Mouse (Mus musculus): Measurements from ENCODE around the gene Pdia2.

Pdia2 gene

DNA sequence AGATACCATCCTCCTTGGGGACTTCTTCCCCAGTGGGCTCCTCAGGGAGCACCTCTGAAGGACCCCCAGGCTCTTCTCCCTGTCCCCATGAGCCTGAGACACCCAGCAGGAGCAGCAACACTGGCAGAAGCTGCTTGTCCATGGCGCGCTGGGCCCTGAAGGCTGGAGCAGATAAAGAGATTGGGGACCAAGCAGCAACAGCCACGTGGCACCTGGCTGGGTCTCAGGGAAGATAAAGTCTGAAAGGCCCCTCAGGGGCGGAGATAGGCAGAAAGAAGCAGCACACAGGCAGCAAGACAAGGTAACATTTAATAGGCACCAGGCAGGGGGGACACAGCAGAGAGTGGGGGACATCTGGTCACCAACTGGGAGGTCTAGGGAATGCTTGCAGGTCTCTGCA, at the start of gene Pdia2:
TSS of gene Pdia2 (minus strand) at position 196 of the 400 bp plus-strand sequence.
- no peak for DNase-seq (ENCODE audit: low read depth, low spot score)

DNA sequence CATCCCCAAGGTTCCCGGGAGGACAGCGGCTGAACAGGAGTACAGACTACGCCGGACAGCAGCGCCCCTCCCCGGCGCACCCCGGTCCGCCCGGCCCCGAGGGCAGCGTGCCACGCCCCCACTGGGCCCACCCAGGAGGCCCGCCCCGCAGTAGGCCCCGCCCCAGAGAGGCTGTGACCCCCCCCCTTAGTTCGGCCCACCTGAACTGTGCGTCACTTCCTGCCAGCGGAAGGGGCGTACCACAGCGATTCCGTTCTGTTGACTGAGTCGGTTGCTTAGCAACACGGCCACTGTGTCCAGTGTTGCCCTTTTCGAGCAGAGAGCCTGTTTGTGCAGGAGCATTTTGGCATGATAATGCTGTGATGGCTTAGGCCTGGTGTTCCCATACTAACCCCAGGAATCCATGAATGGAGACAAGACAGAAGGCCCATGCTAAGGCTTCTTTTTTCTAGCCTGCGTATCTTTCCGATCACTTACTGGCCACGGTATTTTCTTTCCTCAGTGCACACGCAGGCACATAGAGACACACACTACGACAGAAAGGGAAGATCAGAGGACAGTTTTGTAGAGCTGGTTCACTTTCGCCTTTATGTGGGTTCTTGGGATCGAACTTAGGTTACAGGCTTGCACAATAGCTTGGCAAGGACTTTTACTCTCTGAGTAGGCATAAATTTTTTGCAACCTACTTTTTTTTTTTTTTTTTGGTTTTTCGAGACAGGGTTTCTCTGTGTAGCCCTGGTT, 45.4 kb upstream of the Pdia2 start, which contains the start of gene Fam234a:
TSS of gene Fam234a (minus strand) at position 142 of the 741 bp plus-strand sequence.
- DNase-seq (ENCODE audit: low read depth, low spot score): peak; percentile 97

DNA sequence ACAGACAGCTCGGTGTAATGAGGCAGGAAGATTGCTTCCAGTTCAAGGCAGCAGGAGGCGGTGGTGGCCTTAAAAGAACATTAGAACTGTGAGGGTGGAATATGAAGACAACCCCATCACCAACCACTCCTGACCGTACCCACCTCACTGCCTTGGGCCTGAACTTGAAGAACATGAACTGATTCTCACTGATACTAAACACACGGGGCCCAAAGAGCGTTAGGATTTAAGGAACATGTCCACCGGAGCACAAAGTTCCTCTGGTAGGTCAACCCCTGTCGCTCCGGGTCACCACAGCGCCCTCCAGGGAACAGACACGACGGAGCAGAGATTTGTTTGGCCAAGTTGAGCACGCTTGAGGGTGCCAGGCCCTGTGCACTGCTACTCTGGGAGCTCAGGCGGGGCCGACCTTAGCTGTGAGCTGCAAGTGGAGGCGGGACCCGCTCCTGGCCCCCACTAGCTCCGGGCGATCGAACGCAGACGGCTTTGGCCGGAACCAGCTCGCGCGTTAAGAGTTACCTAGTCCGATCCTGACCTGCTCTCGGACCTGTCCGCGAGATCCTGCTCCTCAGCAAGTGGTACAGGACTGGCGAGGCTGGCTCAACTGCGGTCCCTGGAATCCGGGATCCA, 44.7 kb upstream of the Pdia2 start:
- DNase-seq (ENCODE audit: low read depth, low spot score): peak; percentile 91

DNA sequence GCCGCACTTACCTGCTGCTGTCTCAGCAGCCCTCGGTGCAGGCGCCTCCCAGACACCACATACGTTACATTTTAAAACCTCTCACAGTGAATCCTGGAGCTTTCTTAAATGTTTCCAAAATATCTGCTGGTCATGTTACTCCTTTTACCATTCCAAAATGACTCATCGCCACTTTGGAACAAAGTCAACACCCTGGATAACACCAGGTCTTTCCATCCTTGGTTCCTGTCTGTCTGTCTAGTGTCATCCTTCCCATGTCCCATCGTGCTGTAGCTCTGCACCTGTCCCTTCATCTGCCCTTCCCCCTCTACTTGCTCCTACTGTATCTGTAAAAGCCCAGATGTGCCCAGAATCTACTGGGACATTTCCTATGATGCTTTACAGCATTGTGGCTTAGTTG, 42.1 kb upstream of the Pdia2 start:
- DNase-seq (ENCODE audit: low read depth, low spot score): no peak

DNA sequence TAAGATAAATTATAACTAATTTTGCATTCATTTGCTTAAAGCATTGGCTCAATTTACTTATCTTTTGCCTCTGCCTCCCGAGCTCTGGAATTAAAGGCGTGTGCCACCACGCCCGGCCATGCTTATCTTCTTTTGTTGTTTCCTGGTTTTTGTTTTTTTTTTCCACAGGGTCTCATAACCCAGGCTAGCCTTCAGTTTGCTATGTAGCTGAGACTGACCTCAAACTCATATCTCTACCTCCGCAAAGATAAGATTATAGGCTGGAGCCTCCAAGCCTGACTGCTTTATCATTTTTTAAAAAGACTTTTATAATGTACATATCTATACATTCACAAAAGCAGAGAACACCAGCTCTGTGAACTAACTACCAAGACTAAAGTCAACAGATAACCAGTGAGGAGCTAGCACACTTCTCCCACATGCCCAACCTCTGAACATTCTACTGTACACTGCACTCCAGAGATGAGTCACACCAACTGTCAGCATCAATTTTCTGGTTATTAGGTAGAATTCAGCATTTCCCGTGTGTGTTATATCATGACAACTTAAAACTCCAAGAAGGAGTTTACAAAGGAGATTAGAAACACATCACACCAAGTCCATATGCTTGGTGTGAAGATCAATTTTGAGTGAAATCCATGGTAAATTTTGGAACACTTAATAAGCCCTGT, 41.4 kb upstream of the Pdia2 start:
- DNase-seq (ENCODE audit: low read depth, low spot score): no peak

DNA sequence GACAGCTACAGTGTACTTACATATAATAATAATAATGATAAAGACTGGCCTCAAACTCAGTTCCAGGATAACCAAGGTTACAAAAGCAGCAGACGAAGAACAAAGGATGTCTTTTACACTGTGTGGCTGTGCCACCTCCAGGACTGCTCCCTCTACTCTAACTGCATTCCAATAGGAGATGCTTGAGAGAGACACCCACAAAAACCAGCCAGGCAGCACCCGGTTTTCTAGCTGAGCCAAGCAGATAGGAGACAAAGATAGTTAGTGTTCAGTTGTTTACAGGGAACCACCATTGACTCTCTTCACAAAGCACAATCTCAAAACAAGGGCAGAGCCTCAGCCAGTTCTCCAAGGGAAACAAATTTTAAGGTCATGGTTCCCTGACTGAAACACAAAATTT, 40.7 kb upstream of the Pdia2 start:
- DNase-seq (ENCODE audit: low read depth, low spot score): no peak

DNA sequence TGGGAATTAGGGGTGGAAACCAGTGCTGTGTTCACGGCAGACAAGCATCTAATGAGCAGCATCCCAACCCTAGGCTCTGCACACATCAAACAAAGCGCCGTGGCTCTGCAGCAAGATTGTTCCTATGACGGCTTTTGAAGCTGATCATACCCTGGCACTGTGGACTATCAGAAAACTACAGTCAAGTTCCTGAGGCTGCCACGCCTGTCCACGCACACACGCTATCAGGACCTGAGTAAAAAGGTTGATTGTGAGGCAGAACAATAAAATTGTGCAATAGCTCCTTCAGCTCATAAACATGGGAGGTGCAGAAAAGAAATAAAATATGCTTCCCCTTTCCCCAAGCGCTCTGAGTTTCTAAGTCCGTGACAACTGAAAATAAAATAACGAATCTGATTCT, 38.8 kb upstream of the Pdia2 start:
- DNase-seq (ENCODE audit: low read depth, low spot score): no peak

DNA sequence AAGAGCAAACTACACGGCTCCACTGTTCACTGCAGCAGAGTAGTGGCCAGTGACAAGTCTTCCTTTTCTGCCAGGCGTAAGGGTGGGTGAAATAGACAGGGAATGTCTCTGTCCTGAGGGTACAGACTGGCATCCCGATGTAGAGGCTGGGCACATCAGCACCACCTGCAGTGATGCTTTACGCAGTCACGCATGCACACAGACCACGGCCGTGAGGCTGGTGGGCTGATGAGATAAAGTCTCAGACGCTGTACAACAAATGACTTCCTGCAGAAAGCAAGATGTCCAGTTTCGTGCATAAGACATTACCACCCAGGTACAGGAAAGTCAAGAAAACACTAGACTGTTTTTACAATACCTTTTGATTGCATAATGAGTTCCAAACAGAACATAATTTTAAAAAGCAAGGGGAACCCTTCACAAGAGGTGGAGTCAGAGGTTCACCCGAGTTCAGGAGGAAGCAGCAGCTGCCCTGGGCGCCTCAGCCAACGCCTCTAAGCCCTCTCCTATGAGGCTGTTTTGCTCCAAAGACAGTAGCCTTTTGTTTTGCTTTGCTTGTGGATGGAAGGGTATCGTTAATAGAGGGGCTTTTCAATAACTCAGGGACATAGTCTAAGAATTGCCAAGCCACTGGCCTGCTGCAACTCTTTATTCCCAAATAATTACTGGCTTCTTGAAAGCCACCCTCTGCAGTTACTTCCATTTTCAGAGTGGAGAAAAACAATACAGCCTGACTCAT, 36.4 kb upstream of the Pdia2 start:
- no peak for DNase-seq (ENCODE audit: low read depth, low spot score)

DNA sequence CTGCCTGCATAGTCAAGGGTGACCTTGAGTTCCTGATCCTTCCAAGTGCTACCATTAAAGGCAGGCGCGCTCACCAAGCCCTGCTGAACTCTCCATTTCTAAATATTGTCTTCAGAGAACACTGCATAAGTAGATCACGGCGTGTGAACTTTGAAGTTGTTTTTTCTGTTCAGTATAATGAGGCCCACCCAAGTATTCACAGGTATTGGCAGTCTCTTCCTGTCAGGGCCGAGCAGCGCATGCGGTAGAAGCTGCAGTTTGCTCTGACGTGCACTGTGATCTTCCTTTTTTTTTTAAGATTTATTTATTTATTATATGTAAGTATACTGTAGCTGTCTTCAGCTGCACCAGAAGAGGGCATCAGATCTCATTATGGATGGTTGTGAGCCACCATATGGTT, 35.5 kb upstream of the Pdia2 start:
- no peak for DNase-seq (ENCODE audit: low read depth, low spot score)

DNA sequence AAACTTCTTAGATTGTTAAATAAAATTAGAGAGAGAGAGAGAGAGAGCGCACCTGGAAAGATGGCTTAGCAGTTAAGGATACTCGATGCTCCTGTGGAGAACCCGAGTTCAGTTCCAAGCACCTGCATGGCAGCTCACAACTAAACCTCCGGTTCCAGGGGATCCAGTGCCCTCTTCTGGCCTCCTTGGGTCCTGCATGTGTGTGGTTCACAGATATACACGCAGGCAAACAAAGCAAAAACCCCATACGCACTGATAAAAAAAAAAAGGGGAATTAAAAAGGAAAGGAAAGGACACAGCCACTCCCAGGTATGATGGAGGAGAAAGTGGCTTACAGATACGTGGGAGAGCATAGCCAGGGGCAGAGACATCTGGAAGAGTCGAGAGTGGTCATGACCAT, 34.0 kb upstream of the Pdia2 start:
- DNase-seq (ENCODE audit: low read depth, low spot score): peak; percentile 73

DNA sequence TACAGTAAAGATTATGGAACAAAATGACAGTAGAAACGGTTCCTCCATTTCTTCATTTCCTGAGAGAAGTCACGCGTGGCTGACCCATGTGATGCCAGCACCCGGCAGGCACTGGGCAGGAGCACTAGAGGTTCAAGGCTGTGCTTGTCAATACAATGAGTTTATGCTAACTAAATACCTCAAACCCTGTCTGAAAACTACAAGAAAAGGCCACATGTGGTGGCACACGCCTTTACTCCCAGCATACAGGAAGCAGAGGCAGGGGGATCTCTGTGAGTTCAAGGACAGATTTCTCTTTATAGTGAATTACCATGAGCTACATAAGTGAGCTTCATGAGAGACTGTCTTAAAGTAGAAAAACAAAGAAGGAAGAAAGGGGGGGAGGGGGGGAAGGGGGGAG, 32.3 kb upstream of the Pdia2 start:
- DNase-seq (ENCODE audit: low read depth, low spot score): peak; percentile 51

DNA sequence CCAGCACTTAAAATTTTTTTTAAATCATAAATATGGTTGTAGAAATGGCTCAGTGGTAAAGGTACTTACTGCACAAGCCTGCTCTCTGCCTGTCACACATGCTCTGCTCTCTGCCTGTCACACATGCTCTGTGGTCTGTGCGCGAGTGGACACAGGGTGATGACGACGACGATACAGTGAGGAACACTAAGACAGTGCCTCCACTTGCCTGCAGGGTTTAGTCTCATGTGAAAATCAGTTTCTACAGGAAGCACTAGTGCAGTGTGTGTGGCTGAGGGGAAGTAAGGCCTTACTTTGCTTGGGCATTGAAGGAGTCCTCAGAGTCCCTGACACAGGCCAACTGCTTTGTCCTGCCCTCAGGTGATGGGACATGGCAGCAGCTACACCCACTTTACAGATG, 30.9 kb upstream of the Pdia2 start:
- DNase-seq (ENCODE audit: low read depth, low spot score): no peak

DNA sequence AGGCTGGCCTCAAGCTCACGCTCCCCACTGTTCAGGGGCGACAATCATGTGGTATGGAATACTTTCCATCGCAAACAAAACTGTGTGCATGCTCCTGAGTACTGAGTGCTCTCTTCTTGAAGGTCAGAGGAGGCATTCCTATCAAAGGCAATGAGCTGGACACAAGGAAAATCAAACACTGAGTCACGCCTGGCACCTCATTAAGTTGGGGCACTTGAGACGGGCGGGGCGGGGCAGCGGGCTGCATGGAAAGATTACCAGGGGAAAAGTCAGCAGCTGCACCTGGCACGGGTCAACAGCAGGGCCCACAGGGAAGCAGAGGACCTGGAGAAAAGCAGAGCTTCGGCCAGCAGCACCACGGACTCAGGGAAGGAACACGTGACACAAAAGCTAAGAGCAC, 26.3 kb upstream of the Pdia2 start:
- DNase-seq (ENCODE audit: low read depth, low spot score): no peak

DNA sequence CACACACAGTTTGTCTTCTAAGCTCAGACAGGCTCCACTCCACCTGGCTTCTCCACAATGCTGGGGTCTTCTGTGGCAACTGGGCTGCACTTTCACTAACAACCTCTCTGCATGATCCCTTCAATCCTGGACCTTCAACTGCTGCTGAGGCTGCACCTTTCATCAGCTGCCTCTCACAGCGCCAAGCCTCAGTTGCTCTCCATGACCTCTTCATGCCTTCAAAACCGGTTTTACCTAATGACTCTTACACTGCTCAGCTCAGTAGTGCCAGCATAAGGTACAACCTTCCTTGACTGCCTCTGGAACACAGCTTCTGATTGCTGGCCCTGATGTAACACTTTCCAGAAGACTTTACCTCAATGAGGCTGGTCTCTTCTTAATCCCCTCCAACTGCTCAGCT, 22.6 kb upstream of the Pdia2 start:
- DNase-seq (ENCODE audit: low read depth, low spot score): no peak

DNA sequence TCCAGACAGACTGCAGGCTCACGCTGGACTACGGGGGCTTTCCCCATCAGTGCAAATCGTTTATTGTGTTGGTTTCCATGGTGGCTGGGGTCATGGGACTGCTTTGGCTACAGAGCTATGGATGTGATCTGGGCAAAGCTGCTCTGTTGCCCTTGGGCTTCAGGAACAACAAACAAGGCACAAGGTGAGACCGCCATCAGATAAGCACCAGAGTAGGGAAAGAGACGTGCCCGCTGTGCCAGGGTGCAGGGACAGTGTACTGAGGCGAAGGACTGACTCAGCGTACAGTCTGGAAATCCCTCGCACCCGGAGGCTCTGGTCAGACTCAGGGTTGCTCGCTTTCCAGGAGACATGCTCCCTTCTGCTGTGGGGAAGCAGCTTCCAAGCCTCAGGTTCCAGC, 13.8 kb upstream of the Pdia2 start:
- DNase-seq (ENCODE audit: low read depth, low spot score): no peak

DNA sequence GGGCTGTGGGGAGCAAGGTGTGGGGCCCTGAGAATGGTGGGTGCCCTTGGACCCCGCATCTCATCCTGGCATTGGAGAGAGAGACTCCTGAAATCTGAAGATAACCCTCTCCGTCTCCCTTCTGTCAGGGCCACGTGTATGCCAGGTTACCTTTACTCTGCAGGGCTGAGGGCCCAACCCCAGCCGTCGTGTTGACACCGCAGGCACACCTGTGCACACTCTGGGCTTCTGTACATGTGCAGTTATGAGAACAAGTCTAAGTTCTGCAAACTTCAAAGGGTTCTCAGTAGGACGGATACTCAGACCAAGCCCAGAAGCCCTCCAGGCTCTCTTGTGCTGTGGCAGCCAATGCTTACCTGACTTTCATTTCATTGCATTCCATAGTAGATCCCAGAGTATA, 13.4 kb upstream of the Pdia2 start:
- no peak for DNase-seq (ENCODE audit: low read depth, low spot score)

DNA sequence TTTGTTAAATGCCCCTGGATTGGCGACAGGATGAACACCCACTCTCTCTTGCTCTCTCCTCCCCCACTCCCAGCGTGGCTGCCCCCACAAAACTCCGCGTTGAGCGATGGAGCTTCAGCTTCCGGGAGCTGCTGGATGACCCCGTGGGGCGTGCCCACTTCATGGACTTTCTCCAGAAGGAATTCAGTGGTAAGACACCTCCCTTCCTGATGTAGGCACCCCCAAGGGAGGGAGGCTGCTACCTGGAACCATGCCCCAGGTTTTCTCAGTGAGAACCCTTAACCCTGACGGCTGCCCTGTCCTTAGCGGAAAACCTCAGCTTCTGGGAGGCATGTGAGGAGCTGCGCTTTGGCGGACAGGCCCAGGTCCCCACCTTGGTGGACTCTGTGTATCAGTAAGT, 8.8 kb upstream of the Pdia2 start, which contains the start of gene Arhgdig:
TSS of gene Arhgdig (minus strand) at position 101 of the 400 bp plus-strand sequence.
- DNase-seq (ENCODE audit: low read depth, low spot score): no peak

DNA sequence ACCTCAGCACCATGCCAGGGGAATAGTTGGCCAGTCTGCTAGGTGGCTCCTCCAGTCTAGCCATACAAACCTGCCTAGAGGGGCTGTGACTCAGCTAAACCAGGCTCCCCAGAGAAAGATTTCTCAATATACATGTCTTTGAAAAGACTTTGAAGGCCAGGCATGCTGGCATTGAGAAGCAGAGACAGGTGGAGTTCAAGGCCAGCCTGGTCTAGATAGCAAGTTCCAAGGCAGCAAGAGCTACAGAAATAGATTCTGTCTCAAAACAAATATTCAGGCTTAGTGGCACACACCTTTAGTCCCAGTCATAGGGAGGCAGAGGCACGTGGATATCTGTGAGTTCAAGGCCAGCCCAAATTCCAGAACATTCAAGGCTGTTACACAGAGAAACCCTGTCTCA, 7.5 kb upstream of the Pdia2 start:
- peak; percentile 35 for DNase-seq (ENCODE audit: low read depth, low spot score)

DNA sequence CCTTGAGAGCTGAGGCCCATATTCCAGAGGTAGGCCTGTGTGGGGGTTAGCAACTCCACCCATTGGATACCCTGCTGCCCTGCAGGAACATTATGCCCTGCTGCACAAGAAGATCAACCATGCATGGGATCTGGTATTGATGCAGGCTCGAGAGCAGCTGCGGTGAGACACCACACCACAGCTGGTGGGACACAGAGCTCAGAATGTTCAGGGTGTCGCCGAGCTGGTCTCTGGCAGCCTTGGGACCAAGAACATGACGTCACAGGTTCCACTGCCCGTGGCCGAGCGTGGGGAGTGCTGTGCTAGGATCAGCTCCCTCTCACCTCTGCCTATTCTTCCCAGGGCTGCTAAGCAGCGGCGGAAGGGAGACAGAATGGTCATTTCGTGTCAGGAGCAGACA, 5.9 kb upstream of the Pdia2 start:
- no peak for DNase-seq (ENCODE audit: low read depth, low spot score)

DNA sequence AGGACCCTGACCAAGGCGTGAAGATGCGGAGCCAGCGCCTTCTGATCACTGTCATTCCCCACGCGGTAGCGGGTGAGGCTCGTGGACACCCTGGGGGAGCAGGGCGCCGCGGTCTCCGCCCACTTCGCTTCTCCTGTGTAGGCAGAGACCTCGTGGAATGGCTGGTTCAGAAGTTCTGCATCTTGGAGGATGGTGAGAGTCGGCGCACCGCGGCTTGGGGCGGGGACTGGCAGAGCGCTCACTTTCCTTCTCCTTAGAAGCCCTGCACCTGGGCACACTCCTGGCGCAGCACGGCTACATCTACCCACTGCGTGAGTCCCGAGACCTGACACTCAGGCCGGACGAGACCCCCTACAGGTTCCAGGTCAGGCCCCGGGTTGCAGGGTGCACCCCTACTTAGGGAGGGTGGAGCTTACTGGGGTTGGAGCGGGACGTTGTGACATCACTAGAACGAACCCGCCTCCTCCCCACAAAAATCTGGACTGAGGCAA, 4.5 kb upstream of the Pdia2 start:
- peak; percentile 35 for DNase-seq (ENCODE audit: low read depth, low spot score)

DNA sequence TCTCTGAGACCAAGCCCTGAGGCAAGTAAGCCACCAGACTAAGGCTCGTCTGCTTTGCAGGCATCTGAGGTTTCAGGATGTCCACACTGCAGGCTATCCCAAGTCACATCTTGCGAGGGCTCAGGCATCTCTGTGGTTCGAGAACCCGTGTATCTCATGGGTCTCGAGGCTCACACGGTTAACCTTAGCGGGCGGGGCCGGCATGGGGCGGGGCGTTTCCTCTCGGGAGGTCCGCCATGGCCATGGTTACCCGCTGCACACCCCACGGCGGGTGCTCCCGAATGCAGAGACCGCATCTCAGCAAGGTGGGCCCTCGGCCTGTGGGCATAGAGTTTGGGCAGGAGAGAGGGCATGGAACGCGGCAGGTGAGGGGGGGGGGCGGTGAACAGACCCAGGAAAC, 3.9 kb upstream of the Pdia2 start, which contains the start of gene Rgs11:
TSS of gene Rgs11 (plus strand) at position 215 of the 400 bp plus-strand sequence.
- DNase-seq (ENCODE audit: low read depth, low spot score): no peak

DNA sequence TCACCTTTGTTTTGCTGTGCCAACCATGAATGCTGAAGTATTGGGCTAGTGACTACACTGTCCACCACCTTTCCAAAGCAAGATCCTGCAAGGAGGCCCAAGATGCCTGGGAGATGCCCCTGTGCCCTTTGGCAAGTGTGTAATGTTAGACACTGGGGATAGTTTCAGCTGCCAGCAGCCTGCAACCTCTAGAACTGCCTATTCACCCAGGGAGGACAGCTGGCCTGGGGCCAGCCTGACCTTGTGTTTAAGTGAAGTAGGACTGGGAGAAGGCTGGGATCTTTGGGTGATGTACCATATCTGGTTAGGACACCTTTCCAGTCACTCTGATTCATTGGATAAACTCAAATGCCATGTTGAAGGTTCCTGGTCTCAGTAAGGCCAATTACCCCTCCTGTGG, 3.1 kb upstream of the Pdia2 start:
- DNase-seq (ENCODE audit: low read depth, low spot score): no peak
